Mouse (Mus musculus) neural tube, embryonic 11.5 days (tissue): ENCODE results near the gene Abcg1. TPM values are rescaled to one million over a fixed set of nuclear protein-coding genes. Genes with fewer than 3 reads are reported as not detected.

ENCODE experiments used
- ATAC-seq: fragments of 200-750 bp; cut with Nextera tagmentation; 2 replicates; pipeline ENCODE4 v1.8.0; 2017; ENCODE audit warnings: moderate number of reproducible peaks, mild to moderate bottlenecking, moderate TSS enrichment, moderate library complexity; ENCODE audit not compliant: insufficient read depth, low FRiP score, low TSS enrichment
- DNase-seq: peaks from one replicate; pipeline ENCODE4 v3.0.0-alpha.2; 2015; ENCODE audit warnings: low spot score
- H3K27ac ChIP-seq: fragments of 300-500 bp; sonication (generic); 2 replicates; pipeline ENCODE4 v1.5.1; 2014; ENCODE audit warnings: low read depth, mild to moderate bottlenecking, low read length
- H3K27me3 ChIP-seq: fragments of 300-500 bp; sonication (generic); 2 replicates; pipeline ENCODE4 v1.6.1; 2014; ENCODE audit warnings: mild to moderate bottlenecking, low read length, mixed read lengths; ENCODE audit not compliant: control insufficient read depth, insufficient read depth
- H3K36me3 ChIP-seq: fragments of 300-500 bp; sonication (generic); 2 replicates; pipeline ENCODE4 v1.6.1; 2014; ENCODE audit warnings: mild to moderate bottlenecking, low read length, moderate library complexity, mixed read lengths; ENCODE audit not compliant: control insufficient read depth, insufficient read depth
- H3K4me1 ChIP-seq: fragments of 300-500 bp; sonication (generic); 2 replicates; pipeline ENCODE4 v1.6.1; 2014; ENCODE audit warnings: low read length, mixed read lengths; ENCODE audit not compliant: control insufficient read depth, insufficient read depth
- H3K4me2 ChIP-seq: fragments of 300-500 bp; sonication (generic); 2 replicates; pipeline ENCODE4 v1.6.1; 2014; ENCODE audit warnings: low read depth, mild to moderate bottlenecking, moderate library complexity
- H3K4me3 ChIP-seq: fragments of 300-500 bp; sonication (generic); 2 replicates; pipeline ENCODE4 v1.5.1; 2014; ENCODE audit warnings: low read depth, low read length
- H3K9ac ChIP-seq: fragments of 300-500 bp; sonication (generic); 2 replicates; pipeline ENCODE4 v1.6.1; 2014; ENCODE audit warnings: mild to moderate bottlenecking, low read length
- H3K9me3 ChIP-seq: fragments of 300-500 bp; sonication (generic); 2 replicates; pipeline ENCODE4 v1.6.1; 2016; ENCODE audit warnings: low read length; ENCODE audit not compliant: control insufficient read depth
- WGBS: fragments of 180-500 bp; shearing (Covaris S2); extraction: QIAGEN DNeasy Blood & Tissue Kit; methylation state at CpG from one replicate; pipeline ENCODE4 v1.1.7; 2014; 5-methylcytosine and 5-hydroxymethylcytosine counted together
- polyA plus RNA-seq: library from polyadenylated mRNA; unstranded; fragments of >200 nt; fragmentation: Nextera tagmentation; extraction: Ambion mirVana; gene quantifications from 2 replicates; pipeline ENCODE4 v1.2.1, GENCODE M21; 2014

Gene Abcg1
- polyA plus RNA-seq, 1 experiment from 2014 or later, result 9.7 TPM

DNA sequence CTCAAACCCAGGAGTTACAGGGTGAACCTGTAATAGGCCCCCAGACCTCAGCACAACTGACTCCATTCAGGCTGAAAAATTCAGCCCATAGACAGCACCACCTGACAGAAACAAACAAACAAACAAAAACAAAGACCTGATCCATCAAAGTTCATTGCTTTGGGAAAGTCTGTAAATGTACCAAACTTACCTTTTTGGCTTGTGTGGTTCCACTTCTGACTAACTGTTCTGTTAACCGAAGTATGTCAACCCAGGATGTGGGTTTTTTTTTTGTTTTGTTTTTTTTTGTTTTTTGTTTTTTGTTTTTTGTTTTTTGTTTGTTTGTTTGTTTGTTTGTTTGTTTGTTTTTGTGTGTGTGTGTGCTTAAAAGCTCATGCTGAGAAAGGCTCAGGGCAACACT is 79.3 kb downstream of the Abcg1 start:
- no peak overlapping the region for H3K4me2 ChIP-seq
- H3K27ac ChIP-seq, result no peak overlapping the region
- no peaks in the 10 kb centered on the region for H3K9me3 ChIP-seq
- H3K27me3 ChIP-seq, result no peaks in the 10 kb centered on the region
- DNase-seq, result no peak
- ATAC-seq, result no peak
- no peaks in the 10 kb centered on the region for H3K36me3 ChIP-seq
- no peak overlapping the region for H3K4me3 ChIP-seq
- no peaks in the 10 kb centered on the region for H3K4me1 ChIP-seq
- H3K9ac ChIP-seq, result no peak overlapping the region
- 95% methylated on average over 1 of the region's 1 CpGs for WGBS

DNA sequence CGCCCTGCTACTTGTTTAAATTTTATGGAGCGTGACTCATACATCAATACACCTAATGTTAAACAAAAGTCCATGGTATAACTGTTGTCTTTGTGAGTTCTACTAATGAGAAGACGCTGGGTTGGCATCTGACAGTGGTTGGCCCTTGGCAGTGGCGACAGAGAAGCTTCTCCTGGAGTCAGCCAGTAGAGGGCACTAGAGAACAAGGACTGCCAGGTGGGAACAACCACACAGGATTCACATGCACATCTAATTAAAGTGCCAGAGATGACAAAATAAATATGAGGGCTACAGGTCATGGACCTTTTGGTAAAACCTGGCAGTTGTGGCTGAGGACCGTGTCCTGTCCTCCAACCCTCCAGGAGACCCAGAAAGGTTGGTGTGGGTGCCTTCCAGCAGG is 80.9 kb downstream of the Abcg1 start:
- no peak overlapping the region for H3K9ac ChIP-seq
- H3K36me3 ChIP-seq, result no peaks in the 10 kb centered on the region
- no peaks in the 10 kb centered on the region for H3K27me3 ChIP-seq
- ATAC-seq (no peak), DNase-seq (peak; percentile 46)
- no peaks in the 10 kb centered on the region for H3K4me1 ChIP-seq
- H3K27ac ChIP-seq, result no peak overlapping the region
- no peak overlapping the region for H3K4me2 ChIP-seq
- no peaks in the 10 kb centered on the region for H3K9me3 ChIP-seq
- no peak overlapping the region for H3K4me3 ChIP-seq
- WGBS, result 22% methylated on average over 5 of the region's 5 CpGs

DNA sequence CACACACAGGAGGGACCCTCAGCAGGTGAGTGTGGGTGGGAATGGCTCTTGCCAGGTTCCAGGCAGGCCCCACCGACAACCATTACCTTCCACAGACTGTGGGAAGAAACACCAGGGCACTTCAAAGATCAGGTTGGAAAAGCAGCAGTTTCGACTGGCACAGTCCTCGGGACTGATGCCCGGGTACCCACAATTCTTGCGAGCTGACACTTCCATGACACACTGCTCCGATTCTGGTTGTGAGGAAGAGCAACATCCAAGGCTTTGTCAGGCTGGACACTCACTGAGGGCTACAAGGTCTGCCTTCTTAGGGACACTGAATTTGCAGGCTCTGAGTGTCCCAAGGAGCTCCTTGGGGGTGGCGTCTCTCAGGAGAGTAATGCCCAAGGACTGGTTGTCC is 84.6 kb downstream of the Abcg1 start:
- Histone ChIP-seq H3K9ac (no peak overlapping the region), H3K9me3 (no peaks in the 10 kb centered on the region), H3K36me3 (no peaks in the 10 kb centered on the region), H3K4me3 (no peak overlapping the region), H3K4me1 (no peaks in the 10 kb centered on the region), H3K27me3 (no peaks in the 10 kb centered on the region), H3K4me2 (no peak overlapping the region), H3K27ac (no peak overlapping the region)
- no peak for DNase-seq
- no peak for ATAC-seq
- WGBS, result 90% methylated on average over 7 of the region's 7 CpGs

DNA sequence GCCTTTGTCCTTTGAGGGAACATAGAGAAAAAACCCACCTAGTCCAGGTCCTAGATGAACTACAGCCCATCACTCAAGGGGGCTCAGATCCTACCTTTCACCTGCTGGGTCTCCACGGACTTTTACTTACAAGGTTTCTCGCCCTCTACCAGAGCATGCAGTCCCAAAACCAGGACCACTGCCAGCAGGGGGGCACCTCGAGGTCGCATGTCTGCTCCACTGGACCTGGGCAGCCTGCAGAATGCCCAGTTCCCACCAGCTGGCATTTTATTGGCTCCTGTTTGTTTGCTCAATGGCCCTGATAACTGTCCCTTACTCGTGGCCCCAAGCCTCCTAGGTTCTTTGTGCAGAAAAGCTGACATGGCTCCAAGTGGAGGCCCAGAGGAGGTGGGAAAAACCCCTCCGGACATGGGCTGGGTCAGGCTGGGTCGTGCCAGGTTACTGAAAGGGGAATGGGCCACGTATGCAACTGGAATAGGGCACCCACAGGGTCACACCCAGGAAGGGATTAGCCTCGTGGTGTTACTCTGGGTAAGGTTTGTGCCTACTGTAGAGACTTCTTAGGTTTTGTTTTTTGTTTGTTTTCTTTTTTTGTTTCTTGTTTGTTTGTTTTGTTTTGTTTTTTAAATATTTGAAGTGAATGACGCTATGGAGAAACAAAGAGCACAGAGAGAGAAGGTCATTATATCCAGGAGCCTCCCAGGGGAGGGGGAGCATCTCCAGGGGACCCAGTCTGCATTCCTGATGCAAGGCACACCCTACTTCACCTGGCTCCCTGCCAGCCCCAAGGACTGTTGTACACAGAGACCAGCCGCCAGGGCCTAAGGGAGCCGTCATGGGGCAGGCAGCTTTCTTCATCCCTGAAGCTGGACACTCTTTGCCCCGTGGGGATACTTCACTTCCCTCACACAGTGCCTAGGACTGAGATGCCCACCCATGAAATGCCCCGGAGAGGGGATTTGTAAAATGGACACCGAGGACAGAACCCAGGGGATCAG is 86.9 kb downstream of the Abcg1 start, which contains the start of gene Tff2:
Tff2 (minus strand) TSS at position 243 of the 998 bp plus-strand sequence.
- Histone ChIP-seq H3K36me3 (no peaks in the 10 kb centered on the region), H3K9me3 (no peaks in the 10 kb centered on the region), H3K4me2 (no peak within 1 kb of the TSS), H3K27me3 (no peaks in the 10 kb centered on the region), H3K27ac (no peak within 1 kb of the TSS), H3K4me1 (no peaks in the 10 kb centered on the region), H3K9ac (no peak within 1 kb of the TSS), H3K4me3 (no peak within 1 kb of the TSS)
- DNase-seq (no peak), ATAC-seq (no peak)
- WGBS, result 73% methylated on average over 15 of the region's 15 CpGs

DNA sequence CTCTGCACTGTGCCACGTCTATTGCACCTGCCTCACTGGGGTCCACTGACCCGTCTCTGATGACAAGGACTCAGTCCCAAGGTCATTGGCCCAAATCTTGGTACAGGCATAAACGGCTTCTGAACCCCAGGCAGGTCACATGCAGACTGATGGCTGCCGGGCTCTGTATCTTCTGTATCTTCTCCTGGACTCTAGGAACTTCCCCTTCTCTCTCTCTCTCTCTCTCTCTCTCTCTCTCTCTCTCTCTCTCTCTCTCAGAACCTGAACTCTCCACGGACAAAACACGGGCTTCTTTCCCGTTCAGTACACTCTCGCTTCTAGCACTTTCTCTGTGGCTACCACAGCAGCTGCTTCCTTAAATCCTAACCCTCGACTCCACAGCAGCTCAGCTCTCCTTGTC is 88.5 kb downstream of the Abcg1 start:
- 82% methylated on average over 9 of the region's 9 CpGs for WGBS
- Histone ChIP-seq H3K4me1 (no peaks in the 10 kb centered on the region), H3K4me2 (no peak overlapping the region), H3K36me3 (no peaks in the 10 kb centered on the region), H3K27ac (no peak overlapping the region), H3K9ac (no peak overlapping the region), H3K27me3 (no peaks in the 10 kb centered on the region), H3K4me3 (no peak overlapping the region), H3K9me3 (no peaks in the 10 kb centered on the region)
- no peak for ATAC-seq
- DNase-seq, result no peak

DNA sequence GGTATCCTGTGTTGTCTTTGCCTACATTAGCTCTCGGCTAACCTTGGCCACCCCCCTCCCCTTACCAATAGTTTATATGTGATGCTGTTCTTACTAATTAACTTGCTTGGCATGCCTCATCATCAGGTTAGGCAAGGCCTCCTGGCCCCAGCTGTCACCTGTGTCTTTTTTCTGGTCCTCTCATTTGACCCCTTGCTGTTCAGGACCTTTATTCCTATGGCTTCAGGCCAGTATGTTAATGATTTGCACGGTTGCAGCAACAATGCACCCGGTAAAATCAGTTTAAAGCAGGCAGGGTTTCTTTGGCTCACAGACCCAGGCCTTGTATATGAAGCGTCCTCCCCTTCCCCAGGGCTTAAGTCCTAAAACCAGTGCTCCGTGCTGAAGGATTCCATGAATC is 95.0 kb downstream of the Abcg1 start:
- Histone ChIP-seq H3K4me1 (no peaks in the 10 kb centered on the region), H3K36me3 (no peaks in the 10 kb centered on the region), H3K9me3 (no peaks in the 10 kb centered on the region), H3K4me3 (no peak overlapping the region), H3K27me3 (no peaks in the 10 kb centered on the region), H3K9ac (no peak overlapping the region), H3K27ac (no peak overlapping the region), H3K4me2 (no peak overlapping the region)
- DNase-seq (no peak), ATAC-seq (no peak)
- WGBS, result 63% methylated on average over 5 of the region's 5 CpGs

DNA sequence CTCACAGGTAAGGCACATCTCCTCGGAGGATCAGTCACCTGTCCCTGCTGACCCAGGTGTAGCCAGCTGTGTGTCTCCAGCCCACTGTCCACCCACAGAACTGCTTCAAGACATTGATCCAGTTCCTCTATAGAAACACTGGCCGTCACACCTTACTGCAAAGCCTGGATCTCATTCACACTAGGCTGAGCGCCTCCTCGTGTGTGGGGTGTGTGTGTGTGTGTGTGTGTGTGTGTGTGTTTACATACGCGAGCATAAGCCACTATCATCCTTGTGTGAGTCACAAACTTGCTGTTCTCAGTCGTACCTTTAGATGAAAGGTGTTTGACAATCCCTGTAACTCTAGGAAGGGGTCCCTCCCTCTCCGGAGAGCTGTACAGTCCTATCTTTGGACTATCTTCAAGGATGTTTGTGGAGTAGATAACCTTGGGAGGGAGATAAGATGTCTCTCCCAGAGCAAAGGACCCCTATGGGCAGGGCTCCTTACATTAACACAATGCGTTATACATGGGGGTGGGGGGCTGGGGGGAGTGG is 95.6 kb downstream of the Abcg1 start:
- Histone ChIP-seq H3K4me1 (no peaks in the 10 kb centered on the region), H3K4me3 (no peak overlapping the region), H3K36me3 (no peaks in the 10 kb centered on the region), H3K9me3 (no peaks in the 10 kb centered on the region), H3K9ac (no peak overlapping the region), H3K4me2 (no peak overlapping the region), H3K27ac (no peak overlapping the region), H3K27me3 (no peaks in the 10 kb centered on the region)
- no peak for ATAC-seq
- 86% methylated on average over 9 of the region's 9 CpGs for WGBS
- DNase-seq, result no peak

DNA sequence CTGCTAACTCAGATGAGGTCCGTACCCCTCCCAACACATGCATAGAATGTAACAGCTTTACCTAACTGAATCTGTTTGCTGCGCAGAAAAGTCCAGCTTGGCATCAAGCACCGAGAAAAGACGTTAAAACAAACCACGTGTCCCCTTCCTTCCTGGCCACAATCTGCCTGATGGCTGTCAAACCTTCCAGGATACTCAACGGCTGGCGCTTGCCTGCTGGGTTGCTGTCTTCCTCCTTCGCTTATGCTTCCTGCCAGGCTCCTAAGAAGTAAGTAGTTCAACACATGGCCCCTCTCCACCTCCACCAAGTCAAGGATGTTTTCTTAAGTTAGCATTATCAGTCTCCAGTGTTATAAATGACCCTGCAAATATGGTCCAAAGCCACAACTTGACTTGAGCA is 96.3 kb downstream of the Abcg1 start:
- Histone ChIP-seq H3K9ac (no peak overlapping the region), H3K27ac (no peak overlapping the region), H3K4me2 (no peak overlapping the region), H3K4me3 (no peak overlapping the region), H3K9me3 (no peaks in the 10 kb centered on the region), H3K27me3 (no peaks in the 10 kb centered on the region), H3K4me1 (no peaks in the 10 kb centered on the region), H3K36me3 (no peaks in the 10 kb centered on the region)
- no peak for DNase-seq
- no peak for ATAC-seq
- 67% methylated on average over 8 of the region's 8 CpGs for WGBS

DNA sequence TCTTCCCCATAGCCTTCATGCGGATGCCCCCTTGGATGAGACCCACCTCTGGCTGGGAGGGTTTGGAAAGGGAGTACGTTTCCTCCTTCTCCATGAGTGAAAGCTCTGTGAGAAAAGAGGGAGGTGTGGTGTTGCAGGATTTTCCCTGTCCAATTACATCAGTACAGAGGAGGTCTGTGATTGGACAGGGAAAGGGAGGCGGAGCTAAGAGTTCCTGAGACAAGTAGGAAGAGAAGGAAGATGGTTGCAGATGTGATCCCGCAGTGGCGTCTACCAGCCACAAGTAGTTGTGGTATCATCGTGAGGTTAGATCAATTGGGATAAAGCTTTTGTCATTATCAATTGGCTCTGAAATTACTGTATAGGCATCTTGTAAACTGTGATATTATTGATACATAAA is 100.4 kb downstream of the Abcg1 start:
- WGBS, result 83% methylated on average over 6 of the region's 6 CpGs
- no peaks in the 10 kb centered on the region for H3K9me3 ChIP-seq
- no peak for ATAC-seq

More for the DNA sequence above, 100.4 kb downstream of the Abcg1 start:
- no peak overlapping the region for H3K27ac ChIP-seq
- DNase-seq, result no peak
- H3K36me3 ChIP-seq, result no peaks in the 10 kb centered on the region
- no peak overlapping the region for H3K9ac ChIP-seq
- H3K4me1 ChIP-seq, result no peaks in the 10 kb centered on the region
- H3K27me3 ChIP-seq, result no peaks in the 10 kb centered on the region
- no peak overlapping the region for H3K4me3 ChIP-seq
- no peak overlapping the region for H3K4me2 ChIP-seq
